ENCODE assay signal across 8 mouse cellular contexts in genomic region chr14:105920395-105921216, GRCm38 (mm10). TPM values are rescaled to one million over a fixed set of nuclear protein-coding genes. Genes with fewer than 3 reads are reported as not detected.
DNase-seq lines count a peak whose midpoint lies in the region; ATAC-seq and TF ChIP-seq lines count a peak whose summit lies in the region.

No protein-coding gene starts in this region.

- no peaks in the 10 kb centered on the region for H3K27me3 ChIP-seq in stomach, embryonic 14.5 days (ENCODE audit: control insufficient read depth, insufficient read depth, low read length)
- H3K27me3 ChIP-seq in stomach, postnatal 0 days (ENCODE audit: control insufficient read depth, insufficient read depth, low read length) = no peaks in the 10 kb centered on the region
- H3K27me3 ChIP-seq in heart, embryonic 14.5 days (ENCODE audit: control insufficient read depth, insufficient read depth, low read length) = no peaks in the 10 kb centered on the region
- no peaks in the 10 kb centered on the region for H3K27me3 ChIP-seq in limb, embryonic 13.5 days
- H3K27me3 ChIP-seq in stomach, embryonic 15.5 days (replicated peaks) = no peaks in the 10 kb centered on the region
- H3K27me3 ChIP-seq in thymus, adult 2 months (ENCODE audit: control insufficient read depth, insufficient read depth, low read length) = peaks cover 2% of the 10 kb centered on the region; the same call in 1 of the 2 replicates

- no peaks in the 10 kb centered on the region for H3K36me3 ChIP-seq in stomach, embryonic 14.5 days (ENCODE audit: control insufficient read depth, insufficient read depth, low read length)
- H3K36me3 ChIP-seq in stomach, postnatal 0 days (ENCODE audit: control insufficient read depth, insufficient read depth, low read length) = no peaks in the 10 kb centered on the region
- no peaks in the 10 kb centered on the region for H3K36me3 ChIP-seq in heart, embryonic 14.5 days (ENCODE audit: control insufficient read depth, insufficient read depth, low read length)
- no peaks in the 10 kb centered on the region for H3K36me3 ChIP-seq in limb, embryonic 13.5 days
- no peaks in the 10 kb centered on the region for H3K36me3 ChIP-seq in stomach, embryonic 15.5 days
- H3K36me3 ChIP-seq in thymus, adult 2 months (ENCODE audit: control insufficient read depth, insufficient read depth, low read length) = no peaks in the 10 kb centered on the region

- H3K27ac ChIP-seq in stomach, embryonic 14.5 days (ENCODE audit: low read length) = no peak overlapping the region; the same call in 1 of the 2 replicates
- no peak overlapping the region for H3K27ac ChIP-seq in stomach, postnatal 0 days (replicated peaks)
- H3K27ac ChIP-seq in heart, embryonic 14.5 days (replicated peaks in 1 of 2; ENCODE audit: control insufficient read depth in 1 of 2, insufficient read depth in 1 of 2, low read depth in 2 of 2, low read length in 2 of 2) = peak overlapping the region; percentile 53 to 62
- H3K27ac ChIP-seq in limb, embryonic 13.5 days = peak overlapping the region; percentile 33; the same call in 1 of the 2 replicates
- H3K27ac ChIP-seq in stomach, embryonic 15.5 days = no peak overlapping the region
- no peak overlapping the region for H3K27ac ChIP-seq in thymus, adult 2 months (ENCODE audit: control insufficient read depth, insufficient read depth, low read length)

- TF ChIP-seq POLR2A in thymus, adult 2 months (IDR thresholded peaks at IDR 0.05; ENCODE audit: control insufficient read depth, extremely low read depth, insufficient read depth, low read length, poor library complexity) = no peak

- no peak overlapping the region for H3K9ac ChIP-seq in stomach, embryonic 14.5 days (replicated peaks; ENCODE audit: low read depth, low read length)
- H3K9ac ChIP-seq in stomach, postnatal 0 days (ENCODE audit: low read length) = no peak overlapping the region
- H3K9ac ChIP-seq in heart, embryonic 14.5 days (ENCODE audit: low read length) = peak overlapping the region; percentile 64
- H3K9ac ChIP-seq in limb, embryonic 13.5 days = peak overlapping the region; percentile 40
- H3K9ac ChIP-seq in stomach, embryonic 15.5 days = no peak overlapping the region

- TF ChIP-seq CTCF in stomach, postnatal 0 days (IDR thresholded peaks at IDR 0.05; ENCODE audit: low read depth) = no peak
- no peak for TF ChIP-seq CTCF in thymus, adult 2 months (IDR thresholded peaks at IDR 0.05; ENCODE audit: borderline replicate concordance, control insufficient read depth, extremely low read depth, insufficient read depth, low read length, poor library complexity)

- WGBS in stomach, embryonic 14.5 days = 23% methylated on average over 23 of the region's 23 CpGs
- 45% methylated on average over 23 of the region's 23 CpGs for WGBS in stomach, postnatal 0 days
- WGBS in heart, embryonic 14.5 days = 15% methylated on average over 23 of the region's 23 CpGs
- WGBS in limb, embryonic 13.5 days = 4% methylated on average over 23 of the region's 23 CpGs
- WGBS in stomach, embryonic 15.5 days = 31% methylated on average over 23 of the region's 23 CpGs
- WGBS in thymus, adult 2 months = 25% methylated on average over 23 of the region's 23 CpGs

- no peak for TF ChIP-seq EP300 in stomach, postnatal 0 days (optimal IDR thresholded peaks at IDR 0.05)

- DNase-seq in stomach, postnatal 0 days (ENCODE audit: low spot score) = no peak
- no peak for DNase-seq in gastrocnemius, postnatal 10 days
- DNase-seq in thymus, adult 2 months = no peak
- no peak for DNase-seq in urinary bladder, postnatal 14 days (ENCODE audit: low spot score)

- no peak for ATAC-seq in stomach, embryonic 14.5 days (ENCODE audit: insufficient number of reproducible peaks, insufficient read depth, low FRiP score, low read depth)
- no peak for ATAC-seq in stomach, postnatal 0 days (ENCODE audit: low FRiP score, low TSS enrichment)
- ATAC-seq in heart, embryonic 14.5 days (ENCODE audit: insufficient number of reproducible peaks, insufficient read depth, low FRiP score, low read depth) = no peak
- ATAC-seq in limb, embryonic 13.5 days (ENCODE audit: low FRiP score, low read depth) = peak; percentile 20; the same call in 1 of the 2 replicates
- ATAC-seq in stomach, embryonic 15.5 days (ENCODE audit: insufficient read depth, low FRiP score, low read depth) = peak; percentile 50; the same call in 1 of the 2 replicates

- no peaks in the 10 kb centered on the region for H3K9me3 ChIP-seq in stomach, embryonic 14.5 days (ENCODE audit: control insufficient read depth, low read depth, low read length)
- H3K9me3 ChIP-seq in stomach, postnatal 0 days (ENCODE audit: control insufficient read depth, low read length) = no peaks in the 10 kb centered on the region
- H3K9me3 ChIP-seq in heart, embryonic 14.5 days (ENCODE audit: control insufficient read depth, low read length) = no peaks in the 10 kb centered on the region
- no peaks in the 10 kb centered on the region for H3K9me3 ChIP-seq in limb, embryonic 13.5 days
- no peaks in the 10 kb centered on the region for H3K9me3 ChIP-seq in stomach, embryonic 15.5 days

- H3K4me2 ChIP-seq in stomach, embryonic 14.5 days (replicated peaks; ENCODE audit: low read depth, low read length) = peak overlapping the region; percentile 18; the same call in 1 of the 2 replicates
- no peak overlapping the region for H3K4me2 ChIP-seq in stomach, postnatal 0 days (replicated peaks; ENCODE audit: low read depth)
- H3K4me2 ChIP-seq in heart, embryonic 14.5 days (ENCODE audit: low read length) = peak overlapping the region; percentile 59
- peak overlapping the region; percentile 56 for H3K4me2 ChIP-seq in limb, embryonic 13.5 days (replicated peaks)
- peak overlapping the region; percentile 7; the same call in 1 of the 2 replicates for H3K4me2 ChIP-seq in stomach, embryonic 15.5 days

- peaks cover 27% of the 10 kb centered on the region for H3K4me1 ChIP-seq in stomach, embryonic 14.5 days (ENCODE audit: control insufficient read depth, insufficient read depth, low read length)
- H3K4me1 ChIP-seq in stomach, postnatal 0 days (replicated peaks; ENCODE audit: control insufficient read depth, insufficient read depth) = no peaks in the 10 kb centered on the region
- peaks cover 12 to 27% of the 10 kb centered on the region in 2 experiments for H3K4me1 ChIP-seq in heart, embryonic 14.5 days (ENCODE audit: control insufficient read depth in 2 of 2, insufficient read depth in 2 of 2, low read length in 2 of 2)
- peaks cover 18% of the 10 kb centered on the region for H3K4me1 ChIP-seq in limb, embryonic 13.5 days
- peaks cover 6% of the 10 kb centered on the region for H3K4me1 ChIP-seq in stomach, embryonic 15.5 days
- no peaks in the 10 kb centered on the region for H3K4me1 ChIP-seq in thymus, adult 2 months (replicated peaks; ENCODE audit: control insufficient read depth, insufficient read depth, low read length)

- H3K4me3 ChIP-seq in stomach, embryonic 14.5 days (ENCODE audit: low read depth, low read length) = no peak overlapping the region
- H3K4me3 ChIP-seq in stomach, postnatal 0 days (ENCODE audit: low read depth, low read length) = no peak overlapping the region
- peak overlapping the region; percentile 0 to 20; a peak in 3 of 4 replicates for H3K4me3 ChIP-seq in heart, embryonic 14.5 days (ENCODE audit: control insufficient read depth in 1 of 2, insufficient read depth in 1 of 2, low read depth in 1 of 2, low read length in 2 of 2)
- H3K4me3 ChIP-seq in limb, embryonic 13.5 days = peak overlapping the region; percentile 20
- no peak overlapping the region for H3K4me3 ChIP-seq in stomach, embryonic 15.5 days (replicated peaks)
- H3K4me3 ChIP-seq in thymus, adult 2 months (ENCODE audit: control insufficient read depth, insufficient read depth, low read length) = no peak overlapping the region

RNA-seq across cellular contexts. Expression of gene Spry2, which starts 24.0 kb away (rescaled TPM):
- 65.1 and 65.5 TPM in 2 replicates for polyA plus RNA-seq in stomach, embryonic 14.5 days (2014; fragmentation: Nextera tagmentation; extraction: Ambion mirVana)
- 45.8 and 49.2 TPM in 2 replicates for polyA plus RNA-seq in stomach, postnatal 0 days (2015; fragmentation: Nextera tagmentation; extraction: Ambion mirVana)
- polyA plus RNA-seq in heart, embryonic 14.5 days (2014; fragmentation: Nextera tagmentation; extraction: Ambion mirVana) = 62.9 and 66.4 TPM in 2 replicates
- polyA plus RNA-seq in limb, embryonic 13.5 days (2015; fragmentation: Nextera tagmentation; extraction: Ambion mirVana) = 97.7 and 98.7 TPM in 2 replicates
- 53.3 and 53.8 TPM in 2 replicates for polyA plus RNA-seq in stomach, embryonic 15.5 days (2015; fragmentation: Nextera tagmentation; extraction: Ambion mirVana)
- total RNA-seq in gastrocnemius, postnatal 10 days (2021) = 10 to 100 TPM; 41.7 to 44.5 TPM
- 5.9 and 7.3 TPM in 2 replicates for polyA plus RNA-seq in thymus, adult 2 months (2012; rRNA removed)

Comparison
In these comparisons a context has a peak if more than half of its experiments do, and no peak if none do; other contexts are left out.
1. ATAC-seq: peak in limb, embryonic 13.5 days (single experiment) and stomach, embryonic 15.5 days (single experiment); none in stomach, embryonic 14.5 days (single experiment), stomach, postnatal 0 days (single experiment) and heart, embryonic 14.5 days (single experiment).
2. H3K27ac ChIP-seq: peak in heart, embryonic 14.5 days (2 of 2) and limb, embryonic 13.5 days (single experiment); none in stomach, embryonic 14.5 days (single experiment), stomach, postnatal 0 days (single experiment), stomach, embryonic 15.5 days (single experiment) and thymus, adult 2 months (single experiment).
3. H3K4me3 ChIP-seq: peak in heart, embryonic 14.5 days (2 of 2) and limb, embryonic 13.5 days (single experiment); none in stomach, embryonic 14.5 days (single experiment), stomach, postnatal 0 days (single experiment), stomach, embryonic 15.5 days (single experiment) and thymus, adult 2 months (single experiment).
4. H3K9ac ChIP-seq: peak in heart, embryonic 14.5 days (single experiment) and limb, embryonic 13.5 days (single experiment); none in stomach, embryonic 14.5 days (single experiment), stomach, postnatal 0 days (single experiment) and stomach, embryonic 15.5 days (single experiment).